Mouse (Mus musculus) spleen, postnatal 4 days (tissue): Measurements from ENCODE around the gene Ccdc34.

ENCODE experiments used
- DNase-seq, 2 experiments: peaks; one replicate each; pipeline ENCODE4 v3.0.0; 2022; ENCODE audit warnings: low spot score in 2 of 2

The Ccdc34 gene

DNA sequence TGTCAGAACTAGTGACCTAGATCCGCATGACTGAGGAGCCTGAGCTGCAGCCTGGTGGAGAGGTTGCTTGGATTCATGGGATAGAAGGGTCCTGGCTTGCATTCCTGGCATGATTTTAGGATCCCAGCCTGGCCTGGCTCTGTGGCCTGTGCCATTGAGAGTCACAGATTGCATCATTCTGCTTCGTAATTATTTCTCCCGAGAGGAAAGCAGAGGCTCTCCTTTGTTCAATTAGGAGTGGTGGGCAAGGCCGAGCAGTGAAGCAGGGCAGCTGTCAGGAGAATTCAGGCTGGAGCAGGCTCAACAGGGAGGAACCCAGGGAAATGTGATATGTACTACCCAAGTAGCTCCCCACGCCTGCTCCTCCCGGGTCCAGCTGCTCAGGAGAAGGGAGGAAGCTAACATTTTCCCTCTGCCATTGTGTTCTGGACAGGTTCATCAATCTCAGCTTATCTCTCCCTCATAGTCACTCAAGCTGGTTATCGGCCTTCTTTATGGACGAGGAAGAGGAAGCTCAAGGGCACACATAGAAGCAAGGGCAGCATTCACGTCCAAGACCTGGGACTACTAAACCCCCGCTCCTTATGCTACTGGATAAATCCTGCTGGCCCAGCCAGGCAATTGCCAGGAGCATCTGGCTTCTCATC lies 162.2 kb downstream of the Ccdc34 start:
- DNase-seq = no peak

- DNase-seq = no peak
Observed at GRCm38 (mm10) chr2:110180316-110180670, 162.7 kb downstream of the Ccdc34 start.

- DNase-seq = no peak
Observed at GRCm38 (mm10) chr2:110181666-110182065, 164.0 kb downstream of the Ccdc34 start.

DNA sequence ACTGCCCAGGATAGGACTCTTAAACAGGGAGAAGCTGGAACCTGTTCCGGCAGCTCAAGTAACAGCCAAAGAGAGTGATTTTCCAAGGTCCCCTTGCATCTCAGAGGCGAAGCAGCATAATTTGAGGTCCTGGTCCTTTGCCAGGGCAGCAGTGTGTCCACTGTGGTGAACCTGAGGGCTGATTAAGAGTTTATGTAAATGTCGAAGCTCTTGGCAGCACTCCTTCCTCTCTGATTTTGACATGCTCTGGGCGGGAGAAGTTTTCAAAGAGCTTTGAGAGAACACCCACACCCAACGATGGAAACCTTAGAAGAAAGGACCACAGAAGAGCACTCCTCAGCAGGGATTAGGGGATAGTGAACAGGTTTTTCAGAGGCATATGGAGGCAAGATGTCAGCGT lies 164.6 kb downstream of the Ccdc34 start:
- no peak for DNase-seq

DNA sequence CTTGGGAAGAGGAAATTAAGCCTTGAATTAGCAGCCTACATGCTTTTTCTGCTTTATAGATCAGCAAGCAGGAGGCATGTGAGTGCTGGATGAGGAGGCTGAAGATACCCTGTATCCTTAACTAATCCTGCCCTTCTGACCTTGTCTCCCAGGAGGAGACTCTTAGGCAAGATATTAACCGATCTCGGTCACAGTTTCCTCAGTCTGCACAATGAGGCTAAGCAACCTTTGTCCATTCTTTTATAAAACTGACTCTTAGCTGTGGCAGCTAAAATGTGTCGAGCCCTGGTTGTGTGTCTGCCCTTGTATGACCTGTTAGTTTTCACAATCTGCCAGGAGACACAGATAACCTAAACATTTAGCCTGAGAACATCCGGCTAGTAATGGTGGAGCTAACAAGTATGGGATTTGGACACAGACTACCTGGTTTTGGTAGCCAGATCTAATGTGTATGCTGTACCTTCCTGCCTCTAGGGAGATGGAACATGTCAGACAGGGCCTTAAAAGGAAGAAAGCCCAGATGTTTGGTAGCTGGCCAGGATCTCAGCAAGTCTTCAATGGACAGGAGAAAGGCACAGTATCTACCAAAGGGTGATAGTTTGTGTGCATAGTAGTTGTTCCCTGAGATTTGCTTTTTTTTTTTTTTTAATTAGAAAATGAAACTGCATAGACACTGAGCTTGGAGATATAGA lies 165.3 kb downstream of the Ccdc34 start:
- DNase-seq = no peak

GRCm38 (mm10) chr2:110184071-110184470 lies 166.5 kb downstream of the Ccdc34 start:
- no peak for DNase-seq

DNA sequence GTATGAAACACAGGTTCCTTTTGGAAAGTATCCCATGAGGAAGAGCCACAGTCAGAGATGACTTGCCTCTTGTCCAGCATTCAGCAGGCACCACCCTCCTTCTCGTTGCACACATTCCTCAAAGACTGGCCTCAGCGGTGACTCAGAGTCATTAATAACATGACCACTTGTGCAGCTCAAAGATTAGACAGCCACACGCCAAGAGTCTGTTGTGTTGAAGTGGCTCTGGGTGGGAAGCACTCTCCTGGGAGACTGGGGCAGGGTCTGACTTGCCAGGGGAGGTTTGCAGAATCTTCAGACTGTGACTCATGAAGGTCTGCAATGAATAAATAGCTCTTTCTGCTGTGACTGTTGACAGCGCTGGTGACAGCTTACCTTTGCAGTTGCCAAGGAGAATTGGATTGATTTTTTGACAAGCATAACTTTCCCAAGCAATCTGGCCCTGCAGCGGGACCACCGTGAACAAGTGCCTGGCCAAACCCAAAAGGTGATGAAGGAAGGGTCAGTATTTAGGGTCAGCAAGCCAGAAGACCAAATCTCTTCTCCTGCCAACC lies 168.9 kb downstream of the Ccdc34 start:
- DNase-seq = no peak

DNA sequence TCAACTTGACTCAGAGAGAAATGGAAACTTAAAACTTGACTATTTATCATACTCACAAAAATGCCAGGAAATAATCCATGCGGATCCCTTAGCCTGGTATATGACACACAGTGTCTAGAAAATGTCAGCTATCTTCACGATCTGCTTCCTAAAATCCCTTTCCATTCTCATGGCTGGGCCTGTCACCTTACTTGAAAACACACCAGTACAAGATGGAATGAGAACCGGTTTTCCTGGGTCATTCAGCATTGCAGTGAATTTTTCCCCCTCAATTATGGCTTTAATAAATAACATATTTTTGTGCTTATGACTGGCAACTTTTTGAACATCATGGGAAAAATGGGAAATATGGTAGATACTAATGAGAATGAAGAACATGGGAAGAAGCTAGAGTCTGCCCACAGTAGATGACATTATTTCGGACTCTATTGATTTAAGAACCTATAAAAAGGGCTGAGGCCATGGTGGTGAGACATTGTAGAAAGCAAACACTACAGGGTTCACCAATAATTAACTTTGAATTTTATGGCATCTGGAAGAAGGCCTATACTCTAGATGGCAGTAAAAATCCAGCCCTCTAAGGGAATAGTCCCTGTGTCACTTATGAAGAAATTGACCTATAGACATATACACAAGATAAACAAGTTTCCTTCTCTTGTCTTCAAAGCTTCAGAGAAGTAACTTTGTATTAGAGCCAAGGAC lies 171.2 kb downstream of the Ccdc34 start:
- no peak for DNase-seq

GRCm38 (mm10) chr2:110190416-110190815 lies 172.8 kb downstream of the Ccdc34 start:
- DNase-seq = no peak

- DNase-seq = no peak
Observed at GRCm38 (mm10) chr2:110191186-110191690, 173.6 kb downstream of the Ccdc34 start.

DNA sequence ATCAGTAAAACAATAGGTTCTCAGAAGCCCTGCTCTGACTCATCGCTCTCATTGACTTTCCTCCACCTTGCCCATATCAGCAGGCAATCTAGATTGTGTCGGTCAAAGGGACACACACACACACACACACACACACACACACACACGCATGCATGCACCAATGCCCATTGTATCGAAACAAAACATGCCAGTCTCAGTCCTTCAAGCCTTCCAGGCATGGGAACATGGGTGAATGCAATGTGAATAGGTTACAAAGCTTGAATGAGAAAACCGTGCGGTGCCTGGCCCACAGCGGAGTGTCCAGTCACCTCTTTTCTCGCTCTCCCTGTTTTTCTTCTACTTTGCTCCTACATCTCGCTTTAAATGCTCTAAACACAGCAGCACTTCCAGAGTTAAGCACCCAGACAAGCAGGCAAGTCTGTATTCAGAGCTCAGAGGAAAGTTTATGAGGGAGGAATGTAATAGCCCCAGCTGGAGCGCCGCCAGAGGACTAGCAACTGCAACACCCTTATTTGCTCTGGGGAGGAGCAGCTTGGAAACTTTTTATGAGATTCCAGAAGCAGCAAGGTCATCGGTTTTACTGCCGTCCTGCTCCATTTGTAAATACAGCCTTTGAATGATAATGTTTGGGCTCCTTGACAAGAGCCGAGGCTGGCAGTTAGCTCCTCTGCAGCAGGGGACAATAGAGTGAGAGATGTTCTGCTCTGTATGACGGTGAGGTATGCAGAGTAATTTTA lies 174.5 kb downstream of the Ccdc34 start:
- no peak for DNase-seq

DNA sequence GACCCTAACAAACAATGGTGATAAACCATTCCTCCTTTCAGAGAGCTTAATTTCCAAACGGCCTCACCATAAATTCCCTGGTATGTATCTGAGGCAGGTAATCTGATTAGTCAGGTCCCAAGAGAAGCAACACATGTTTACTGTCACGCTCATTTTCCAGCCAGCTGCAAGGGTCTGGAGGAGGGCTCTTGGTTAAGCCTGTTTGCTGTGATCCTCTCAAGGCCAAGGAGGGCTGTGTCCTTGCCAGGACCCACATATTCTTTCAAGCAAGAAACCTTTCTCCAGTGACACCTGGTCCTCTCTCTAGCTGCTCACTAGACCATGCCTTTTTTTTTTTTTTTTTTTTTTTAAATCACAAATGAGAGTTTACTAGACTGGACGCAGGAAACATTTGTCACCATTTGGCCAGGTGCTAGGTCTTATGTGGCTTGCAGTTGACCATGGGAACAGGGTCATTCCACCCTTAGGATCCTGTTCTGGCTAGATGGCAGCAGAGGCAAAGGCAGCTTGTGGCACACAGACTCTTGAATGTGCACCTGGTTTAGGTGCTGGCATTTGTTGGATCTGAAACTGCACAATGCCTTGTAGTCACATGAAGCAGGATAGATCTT lies 175.2 kb downstream of the Ccdc34 start:
- DNase-seq = no peak

- no peak for DNase-seq
Observed at GRCm38 (mm10) chr2:110196551-110196950, 178.9 kb downstream of the Ccdc34 start.

DNA sequence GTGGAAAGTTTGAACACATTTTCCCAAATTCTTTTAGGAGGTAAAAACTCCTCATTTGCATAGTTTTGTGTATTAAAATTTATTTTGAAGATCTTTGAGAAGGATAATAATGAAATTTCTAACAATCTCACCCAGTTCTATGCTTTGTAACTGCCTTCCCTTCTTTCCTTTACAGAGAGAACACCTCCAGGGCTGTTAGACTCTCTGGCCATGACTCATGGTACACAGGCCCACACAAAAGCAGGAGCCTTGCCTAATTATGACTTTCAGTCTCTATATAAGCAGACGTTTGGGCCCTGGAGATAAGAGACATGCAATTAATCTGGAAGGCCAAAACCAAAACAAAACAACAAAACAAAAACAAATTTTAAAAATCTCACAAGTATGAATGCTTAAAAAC lies 182.0 kb downstream of the Ccdc34 start:
- no peak for DNase-seq

GRCm38 (mm10) chr2:110201770-110202169 lies 184.2 kb downstream of the Ccdc34 start:
- no peak for DNase-seq

- no peak for DNase-seq
Observed at GRCm38 (mm10) chr2:110202716-110203497, 185.3 kb downstream of the Ccdc34 start.

GRCm38 (mm10) chr2:110204169-110204568 lies 186.6 kb downstream of the Ccdc34 start:
- no peak for DNase-seq

DNA sequence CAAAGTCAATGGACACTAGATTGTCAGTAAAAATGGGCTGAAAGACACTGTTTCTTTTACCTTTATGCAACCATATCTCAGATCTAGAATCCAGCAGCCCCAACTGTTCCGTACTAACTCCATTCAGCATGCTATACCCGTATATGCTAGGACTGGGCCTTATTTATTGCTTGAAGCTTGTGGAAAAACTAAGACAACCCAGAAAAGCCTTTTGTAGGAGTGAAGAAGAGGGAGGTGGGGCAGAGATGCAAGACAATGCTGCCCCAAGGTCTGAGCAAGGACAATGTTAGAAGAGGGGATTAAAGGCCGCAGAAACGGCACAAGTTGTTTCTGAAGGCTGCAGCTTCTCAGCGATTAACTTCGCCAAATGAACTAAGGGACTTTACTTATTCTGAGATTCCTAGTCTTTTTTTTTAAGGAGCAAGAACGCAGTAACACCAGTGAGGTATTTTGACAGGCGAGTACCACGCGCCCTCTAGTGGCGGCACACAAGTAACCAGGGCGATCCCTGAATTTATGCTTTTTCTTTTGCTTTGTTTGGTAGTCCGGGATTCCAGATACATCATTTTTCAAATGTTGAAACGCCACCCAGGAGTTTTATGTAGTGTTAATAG lies 187.2 kb downstream of the Ccdc34 start:
- DNase-seq = peak; percentile 21 to 72

GRCm38 (mm10) chr2:110210508-110211496 lies 193.2 kb downstream of the Ccdc34 start:
- no peak for DNase-seq
